Mouse (Mus musculus): ENCODE results near the gene Echs1. TPM values are rescaled to one million over a fixed set of nuclear protein-coding genes. Genes with fewer than 3 reads are reported as not detected.

Echs1 gene
- polyA plus RNA-seq, 1 experiment from 2014 or later: 132 TPM

GRCm38 (mm10) chr7:140124382-140124781 is 8.1 kb upstream of the Echs1 start:
- H3K9me3 ChIP-seq (ENCODE audit: control insufficient read depth, low read length): no peaks in the 10 kb centered on the region
- H3K4me3 ChIP-seq (ENCODE audit: low read depth, low read length): no peak overlapping the region
- H3K27ac ChIP-seq (ENCODE audit: low read depth, low read length): no peak overlapping the region
- H3K4me2 ChIP-seq (ENCODE audit: low read depth, low read length): no peak overlapping the region
- H3K36me3 ChIP-seq (ENCODE audit: control insufficient read depth, insufficient read depth, low read length): no peaks in the 10 kb centered on the region
- H3K4me1 ChIP-seq (ENCODE audit: control insufficient read depth, insufficient read depth, low read length): no peaks in the 10 kb centered on the region
- no peak for ATAC-seq (ENCODE audit: low read depth)
- no peaks in the 10 kb centered on the region for H3K27me3 ChIP-seq (ENCODE audit: control insufficient read depth, insufficient read depth, low read length)
- WGBS: 100% methylated on average over 1 of the region's 1 CpGs
- no peak overlapping the region for H3K9ac ChIP-seq (replicated peaks; ENCODE audit: low read depth, low read length)

- WGBS: 36% methylated on average over 4 of the region's 4 CpGs
Measured at GRCm38 (mm10) chr7:140122765-140123164, 6.5 kb upstream of the Echs1 start.

DNA sequence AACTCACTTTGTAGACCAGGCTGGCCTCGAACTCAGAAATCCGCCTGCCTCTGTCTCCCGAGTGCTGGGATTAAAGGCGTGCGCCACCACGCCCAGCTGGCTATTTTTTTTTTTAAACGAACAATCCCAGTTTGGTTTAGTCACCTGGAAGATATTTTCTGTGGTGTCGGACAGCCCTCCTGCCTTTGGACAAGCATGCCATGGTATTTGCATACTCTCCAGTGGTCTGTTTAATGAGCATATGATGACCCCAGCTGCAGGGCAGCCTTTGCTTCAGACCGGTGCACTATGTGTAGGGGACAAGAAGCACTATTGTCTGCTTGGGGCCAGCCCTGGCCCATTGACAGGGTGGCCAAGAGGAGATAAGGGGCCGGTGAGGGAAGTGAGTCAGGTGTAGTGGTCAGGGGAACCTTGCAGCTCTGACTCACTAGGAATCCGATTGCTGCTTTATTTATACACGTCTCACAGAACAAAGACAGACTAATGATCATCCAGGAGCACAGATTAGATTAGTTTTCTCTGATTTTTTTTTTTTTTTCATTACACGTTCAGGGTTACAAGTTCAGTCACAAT is 5.1 kb upstream of the Echs1 start:
- ATAC-seq (ENCODE audit: low read depth): no peak
- no peaks in the 10 kb centered on the region for H3K36me3 ChIP-seq (ENCODE audit: control insufficient read depth, insufficient read depth, low read length)
- H3K27me3 ChIP-seq (ENCODE audit: control insufficient read depth, insufficient read depth, low read length): no peaks in the 10 kb centered on the region
- H3K27ac ChIP-seq (ENCODE audit: low read depth, low read length): no peak overlapping the region
- H3K9me3 ChIP-seq (ENCODE audit: control insufficient read depth, low read length): no peaks in the 10 kb centered on the region
- H3K9ac ChIP-seq (replicated peaks; ENCODE audit: low read depth, low read length): no peak overlapping the region
- H3K4me1 ChIP-seq (ENCODE audit: control insufficient read depth, insufficient read depth, low read length): peaks cover 4% of the 10 kb centered on the region; the same call in 1 of the 2 replicates
- 72% methylated on average over 12 of the region's 13 CpGs for WGBS
- no peak overlapping the region for H3K4me3 ChIP-seq (ENCODE audit: low read depth, low read length)
- no peak overlapping the region for H3K4me2 ChIP-seq (ENCODE audit: low read depth, low read length)

More at GRCm38 (mm10) chr7:140122765-140123164, 6.5 kb upstream of the Echs1 start:
- Histone ChIP-seq H3K4me2 (ENCODE audit: low read depth, low read length) (no peak overlapping the region), H3K4me3 (ENCODE audit: low read depth, low read length) (no peak overlapping the region), H3K9me3 (ENCODE audit: control insufficient read depth, low read length) (no peaks in the 10 kb centered on the region), H3K27ac (ENCODE audit: low read depth, low read length) (no peak overlapping the region), H3K36me3 (ENCODE audit: control insufficient read depth, insufficient read depth, low read length) (no peaks in the 10 kb centered on the region), H3K4me1 (ENCODE audit: control insufficient read depth, insufficient read depth, low read length) (no peaks in the 10 kb centered on the region), H3K27me3 (ENCODE audit: control insufficient read depth, insufficient read depth, low read length) (no peaks in the 10 kb centered on the region), H3K9ac (replicated peaks; ENCODE audit: low read depth, low read length) (no peak overlapping the region)
- ATAC-seq (ENCODE audit: low read depth): no peak

GRCm38 (mm10) chr7:140120484-140120883 is 4.2 kb upstream of the Echs1 start:
- Histone ChIP-seq H3K27ac (ENCODE audit: low read depth, low read length) (no peak overlapping the region), H3K9ac (replicated peaks; ENCODE audit: low read depth, low read length) (no peak overlapping the region), H3K27me3 (ENCODE audit: control insufficient read depth, insufficient read depth, low read length) (no peaks in the 10 kb centered on the region), H3K36me3 (ENCODE audit: control insufficient read depth, insufficient read depth, low read length) (no peaks in the 10 kb centered on the region), H3K4me1 (ENCODE audit: control insufficient read depth, insufficient read depth, low read length) (peaks cover 4% of the 10 kb centered on the region; the same call in 1 of the 2 replicates), H3K4me2 (ENCODE audit: low read depth, low read length) (no peak overlapping the region), H3K4me3 (ENCODE audit: low read depth, low read length) (no peak overlapping the region), H3K9me3 (ENCODE audit: control insufficient read depth, low read length) (no peaks in the 10 kb centered on the region)
- 95% methylated on average over 2 of the region's 2 CpGs for WGBS
- ATAC-seq (ENCODE audit: low read depth): no peak

GRCm38 (mm10) chr7:140115583-140116328 is 520 bp downstream of the Echs1 start, which contains the start of gene Paox:
TSS of gene Paox (plus strand) at chr7:140115799.
- peak; percentile 73 for ATAC-seq (ENCODE audit: low read depth)
- Histone ChIP-seq H3K9ac (replicated peaks; ENCODE audit: low read depth, low read length) (peak within 1 kb of the TSS; percentile 66), H3K27me3 (ENCODE audit: control insufficient read depth, insufficient read depth, low read length) (no peaks in the 10 kb centered on the region), H3K36me3 (ENCODE audit: control insufficient read depth, insufficient read depth, low read length) (peaks cover 5% of the 10 kb centered on the region; the same call in 1 of the 2 replicates), H3K4me1 (ENCODE audit: control insufficient read depth, insufficient read depth, low read length) (peaks cover 4% of the 10 kb centered on the region; the same call in 1 of the 2 replicates), H3K4me3 (ENCODE audit: low read depth, low read length) (peak within 1 kb of the TSS; percentile 64), H3K27ac (ENCODE audit: low read depth, low read length) (peak within 1 kb of the TSS; percentile 78), H3K9me3 (ENCODE audit: control insufficient read depth, low read length) (no peaks in the 10 kb centered on the region), H3K4me2 (ENCODE audit: low read depth, low read length) (peak within 1 kb of the TSS; percentile 98)
- 2% methylated on average over 23 of the region's 23 CpGs for WGBS

DNA sequence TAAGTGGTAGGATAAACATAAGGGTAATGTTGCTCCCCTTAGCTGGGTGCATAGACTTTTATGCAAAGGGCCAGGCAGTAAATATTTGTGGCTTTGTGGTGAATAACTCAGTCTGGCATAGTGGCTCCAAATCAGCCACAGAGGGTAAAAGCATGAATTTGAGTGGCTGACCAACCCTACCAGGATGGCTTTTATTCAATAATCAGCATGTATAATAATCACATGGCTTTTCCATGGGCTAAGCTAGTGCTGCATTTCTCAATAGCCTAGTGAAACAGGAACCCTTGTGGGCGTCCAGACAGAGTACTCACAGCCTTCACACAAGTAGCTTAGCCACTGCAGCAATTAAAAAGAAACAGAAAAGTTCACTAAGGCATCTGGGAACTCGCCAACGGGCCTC is 4.3 kb downstream of the Echs1 start:
- Histone ChIP-seq H3K4me1 (ENCODE audit: control insufficient read depth, insufficient read depth, low read length) (no peaks in the 10 kb centered on the region), H3K27ac (ENCODE audit: low read depth, low read length) (no peak overlapping the region), H3K4me3 (ENCODE audit: low read depth, low read length) (no peak overlapping the region), H3K4me2 (ENCODE audit: low read depth, low read length) (no peak overlapping the region), H3K9ac (replicated peaks; ENCODE audit: low read depth, low read length) (no peak overlapping the region), H3K36me3 (ENCODE audit: control insufficient read depth, insufficient read depth, low read length) (peaks cover 21% of the 10 kb centered on the region), H3K9me3 (ENCODE audit: control insufficient read depth, low read length) (no peaks in the 10 kb centered on the region), H3K27me3 (ENCODE audit: control insufficient read depth, insufficient read depth, low read length) (no peaks in the 10 kb centered on the region)
- WGBS: 60% methylated on average over 3 of the region's 3 CpGs
- ATAC-seq (ENCODE audit: low read depth): no peak

- no peaks in the 10 kb centered on the region for H3K9me3 ChIP-seq (ENCODE audit: control insufficient read depth, low read length)
- ATAC-seq (ENCODE audit: low read depth): no peak
- no peak overlapping the region for H3K9ac ChIP-seq (replicated peaks; ENCODE audit: low read depth, low read length)
- no peak overlapping the region for H3K4me2 ChIP-seq (ENCODE audit: low read depth, low read length)
- no peaks in the 10 kb centered on the region for H3K4me1 ChIP-seq (ENCODE audit: control insufficient read depth, insufficient read depth, low read length)
- no peak overlapping the region for H3K27ac ChIP-seq (ENCODE audit: low read depth, low read length)
- no peak overlapping the region for H3K4me3 ChIP-seq (ENCODE audit: low read depth, low read length)
- H3K27me3 ChIP-seq (ENCODE audit: control insufficient read depth, insufficient read depth, low read length): no peaks in the 10 kb centered on the region
- 82% methylated on average over 4 of the region's 4 CpGs for WGBS
- H3K36me3 ChIP-seq (ENCODE audit: control insufficient read depth, insufficient read depth, low read length): peaks cover 14% of the 10 kb centered on the region; the same call in 1 of the 2 replicates
Measured at GRCm38 (mm10) chr7:140104009-140104408, 12.3 kb downstream of the Echs1 start.

GRCm38 (mm10) chr7:140101993-140102860 is 14.0 kb downstream of the Echs1 start, which contains the start of gene Fuom:
TSS of gene Fuom (minus strand) at chr7:140102441.
- Histone ChIP-seq H3K4me2 (ENCODE audit: low read depth, low read length) (peak within 1 kb of the TSS; percentile 71), H3K27ac (ENCODE audit: low read depth, low read length) (peak within 1 kb of the TSS; percentile 48; the same call in 1 of the 2 replicates), H3K9ac (replicated peaks; ENCODE audit: low read depth, low read length) (peak within 1 kb of the TSS; percentile 57), H3K9me3 (ENCODE audit: control insufficient read depth, low read length) (no peaks in the 10 kb centered on the region), H3K4me3 (ENCODE audit: low read depth, low read length) (peak within 1 kb of the TSS; percentile 38), H3K4me1 (ENCODE audit: control insufficient read depth, insufficient read depth, low read length) (no peaks in the 10 kb centered on the region), H3K36me3 (ENCODE audit: control insufficient read depth, insufficient read depth, low read length) (peaks cover 6% of the 10 kb centered on the region; the same call in 1 of the 2 replicates), H3K27me3 (ENCODE audit: control insufficient read depth, insufficient read depth, low read length) (no peaks in the 10 kb centered on the region)
- ATAC-seq (ENCODE audit: low read depth): peak; percentile 93
- WGBS: 1% methylated on average over 30 of the region's 30 CpGs

Data from neural tube, embryonic 14.5 days (tissue).